Mouse (Mus musculus): ENCODE data around the gene Nudt21. TPM values are rescaled to one million over a fixed set of nuclear protein-coding genes. Genes with fewer than 3 reads are reported as not detected.

The Nudt21 gene
- polyA plus RNA-seq, 1 experiment from 2014 or later, result 167 TPM

GRCm38 (mm10) chr8:93968293-93968692 lies 68.5 kb downstream of the Nudt21 start:
- ATAC-seq (ENCODE audit: low FRiP score, low read depth), result no peak
- no peak overlapping the region for H3K27ac ChIP-seq (replicated peaks)
- no peak overlapping the region for H3K9ac ChIP-seq (replicated peaks)
- H3K9me3 ChIP-seq, result no peaks in the 10 kb centered on the region
- H3K4me1 ChIP-seq, result no peaks in the 10 kb centered on the region
- no peaks in the 10 kb centered on the region for H3K27me3 ChIP-seq
- peaks cover 67% of the 10 kb centered on the region for H3K36me3 ChIP-seq
- no peak overlapping the region for H3K4me3 ChIP-seq
- no peak overlapping the region for H3K4me2 ChIP-seq (replicated peaks)
- 85% methylated on average over 6 of the region's 6 CpGs for WGBS

Other genes with a start within 250 kb of the Nudt21 start
- gene Gnao1, start 227.1 kb downstream of the Nudt21 start, polyA plus RNA-seq (2016; fragmentation: Nextera tagmentation; extraction: Ambion mirVana), result 77.6 and 86.0 TPM in 2 replicates
- gene Amfr, start 24.2 kb downstream of the Nudt21 start, polyA plus RNA-seq (2016; fragmentation: Nextera tagmentation; extraction: Ambion mirVana), result 75.4 and 77.5 TPM in 2 replicates
- gene Ogfod1, start 167 bp upstream of the Nudt21 start, polyA plus RNA-seq (2016; fragmentation: Nextera tagmentation; extraction: Ambion mirVana), result 12.9 and 13.6 TPM in 2 replicates
- 25.3 and 25.4 TPM in 2 replicates for gene Bbs2, start 61.9 kb upstream of the Nudt21 start, polyA plus RNA-seq (2016; fragmentation: Nextera tagmentation; extraction: Ambion mirVana)
- not detected in 2 replicates for gene Mt4, start 100.2 kb upstream of the Nudt21 start, polyA plus RNA-seq (2016; fragmentation: Nextera tagmentation; extraction: Ambion mirVana)
- 16.9 and 23.8 TPM in 2 replicates for gene Mt3, start 115.6 kb upstream of the Nudt21 start, polyA plus RNA-seq (2016; fragmentation: Nextera tagmentation; extraction: Ambion mirVana)
- 12.9 and 13.1 TPM in 2 replicates for gene Mt2, start 135.6 kb upstream of the Nudt21 start, polyA plus RNA-seq (2016; fragmentation: Nextera tagmentation; extraction: Ambion mirVana)
- gene Mt1, start 142.1 kb upstream of the Nudt21 start, polyA plus RNA-seq (2016; fragmentation: Nextera tagmentation; extraction: Ambion mirVana), result 31.1 and 38.8 TPM in 2 replicates
- 96.7 and 98.4 TPM in 2 replicates for gene Nup93, start 177.5 kb upstream of the Nudt21 start, polyA plus RNA-seq (2016; fragmentation: Nextera tagmentation; extraction: Ambion mirVana)